Mouse (Mus musculus) E14TG2a.4 (cell line): Measurements from ENCODE around the gene Nfe2l2.
"Not testable (repeated sequence)": the region's sequence is repeated elsewhere in the genome, so short reads cannot be mapped to it uniquely, and the experiment has no call there.

Experiments
- H3K27me3 ChIP-seq: 2 replicates; pipeline ENCODE4 v1.6.1; 2014; ENCODE audit warnings: low read length, control low read depth; ENCODE audit not compliant: insufficient read depth
- H3K36me3 ChIP-seq: 2 replicates; pipeline ENCODE4 v1.6.1; 2014; ENCODE audit warnings: low read length, control low read depth; ENCODE audit not compliant: insufficient read depth
- H3K4me1 ChIP-seq: replicated peaks from 2 replicates; pipeline ENCODE4 v1.6.1; 2014; ENCODE audit warnings: low read depth, low read length, control low read depth
- H3K4me3 ChIP-seq: replicated peaks from 2 replicates; pipeline ENCODE4 v1.5.1; 2014; ENCODE audit warnings: mild to moderate bottlenecking, low read length
- H3K9me3 ChIP-seq: 2 replicates; pipeline ENCODE4 v1.6.1; 2014; ENCODE audit warnings: low read length, control low read depth
- CTCF ChIP-seq: conservative IDR thresholded peaks from 2 replicates; pipeline ENCODE4 v1.5.1; 2014; ENCODE audit warnings: low read length
- NANOG ChIP-seq: IDR thresholded peaks from 2 replicates; pipeline ENCODE4 v1.6.1; 2014; ENCODE audit warnings: borderline replicate concordance, low read length, mixed read lengths
- POU5F1 ChIP-seq: IDR thresholded peaks from 2 replicates; pipeline ENCODE4 v1.6.1; 2014; ENCODE audit warnings: low read length, borderline replicate concordance

Gene Nfe2l2

GRCm38 (mm10) chr2:75696371-75696770 is 8.1 kb downstream of the Nfe2l2 start:
- no peaks in the 10 kb centered on the region for H3K27me3 ChIP-seq
- peaks cover 83% of the 10 kb centered on the region for H3K36me3 ChIP-seq
- TF ChIP-seq CTCF, result no peak
- no peak for TF ChIP-seq POU5F1
- no peak for TF ChIP-seq NANOG
- no peaks in the 10 kb centered on the region for H3K9me3 ChIP-seq
- H3K4me3 ChIP-seq, result peak overlapping the region; percentile 11
- peaks cover 99% of the 10 kb centered on the region for H3K4me1 ChIP-seq

- no peak for TF ChIP-seq POU5F1
- TF ChIP-seq CTCF, result no peak
- no peak for TF ChIP-seq NANOG
- Histone ChIP-seq H3K9me3 (no peaks in the 10 kb centered on the region), H3K36me3 (peaks cover 80% of the 10 kb centered on the region), H3K4me1 (peaks cover 99% of the 10 kb centered on the region), H3K4me3 (peak overlapping the region; percentile 11), H3K27me3 (no peaks in the 10 kb centered on the region)
Observed at GRCm38 (mm10) chr2:75695676-75696350, 8.6 kb downstream of the Nfe2l2 start.

GRCm38 (mm10) chr2:75694926-75695325 is 9.5 kb downstream of the Nfe2l2 start:
- H3K4me3 ChIP-seq, H3K27me3 ChIP-seq, H3K9me3 ChIP-seq: not testable (repeated sequence)
- Histone ChIP-seq H3K36me3 (peaks cover 80% of the 10 kb centered on the region), H3K4me1 (peaks cover 96% of the 10 kb centered on the region)

GRCm38 (mm10) chr2:75692369-75692768 is 12.1 kb downstream of the Nfe2l2 start:
- Histone ChIP-seq H3K4me1 (peaks cover 96% of the 10 kb centered on the region), H3K9me3 (no peaks in the 10 kb centered on the region), H3K27me3 (no peaks in the 10 kb centered on the region), H3K36me3 (peaks cover 92% of the 10 kb centered on the region), H3K4me3 (no peak overlapping the region)
- TF ChIP-seq CTCF (no peak), POU5F1 (no peak), NANOG (no peak)

- peaks cover 83% of the 10 kb centered on the region for H3K36me3 ChIP-seq
- H3K27me3 ChIP-seq, result no peaks in the 10 kb centered on the region
- H3K4me3 ChIP-seq, result no peak overlapping the region
- no peaks in the 10 kb centered on the region for H3K9me3 ChIP-seq
- TF ChIP-seq CTCF (no peak), POU5F1 (no peak)
- H3K4me1 ChIP-seq, result peaks cover 96% of the 10 kb centered on the region
Observed at GRCm38 (mm10) chr2:75691316-75691715, 13.1 kb downstream of the Nfe2l2 start.

- H3K36me3 ChIP-seq, result peaks cover 76% of the 10 kb centered on the region
- no peak overlapping the region for H3K4me3 ChIP-seq
- TF ChIP-seq NANOG (no peak), CTCF (no peak), POU5F1 (no peak)
- no peaks in the 10 kb centered on the region for H3K9me3 ChIP-seq
- peaks cover 96% of the 10 kb centered on the region for H3K4me1 ChIP-seq
- no peaks in the 10 kb centered on the region for H3K27me3 ChIP-seq
Observed at GRCm38 (mm10) chr2:75690656-75691055, 13.8 kb downstream of the Nfe2l2 start.

- H3K36me3 ChIP-seq, result peaks cover 68% of the 10 kb centered on the region
- H3K9me3 ChIP-seq, result no peaks in the 10 kb centered on the region
- H3K4me1 ChIP-seq, result peaks cover 97% of the 10 kb centered on the region
- TF ChIP-seq CTCF (no peak), NANOG (no peak), POU5F1 (no peak)
- no peaks in the 10 kb centered on the region for H3K27me3 ChIP-seq
- H3K4me3 ChIP-seq, result no peak overlapping the region
Observed at GRCm38 (mm10) chr2:75689482-75690158, 14.8 kb downstream of the Nfe2l2 start.

- Histone ChIP-seq H3K9me3 (no peaks in the 10 kb centered on the region), H3K27me3 (no peaks in the 10 kb centered on the region), H3K36me3 (peaks cover 61% of the 10 kb centered on the region), H3K4me3 (no peak overlapping the region), H3K4me1 (peaks cover 97% of the 10 kb centered on the region)
- TF ChIP-seq POU5F1, result no peak
Observed at GRCm38 (mm10) chr2:75688901-75689300, 15.5 kb downstream of the Nfe2l2 start.

- no peak for TF ChIP-seq POU5F1
- no peak for TF ChIP-seq NANOG
- no peak for TF ChIP-seq CTCF
- Histone ChIP-seq H3K36me3 (peaks cover 44% of the 10 kb centered on the region), H3K27me3 (no peaks in the 10 kb centered on the region), H3K9me3 (no peaks in the 10 kb centered on the region), H3K4me3 (peak overlapping the region; percentile 11; the same call in 1 of the 2 replicates), H3K4me1 (peaks cover 89% of the 10 kb centered on the region)
Observed at GRCm38 (mm10) chr2:75687040-75687749, 17.2 kb downstream of the Nfe2l2 start.
